Mouse (Mus musculus): ENCODE measurements at regions not wholly inside any gene's neighbourhood (a gene's known extent, or its start where the extent isn't known, plus 50 kb on each side); places are given as distances from the start of the nearest gene placed in this dataset.

DNA sequence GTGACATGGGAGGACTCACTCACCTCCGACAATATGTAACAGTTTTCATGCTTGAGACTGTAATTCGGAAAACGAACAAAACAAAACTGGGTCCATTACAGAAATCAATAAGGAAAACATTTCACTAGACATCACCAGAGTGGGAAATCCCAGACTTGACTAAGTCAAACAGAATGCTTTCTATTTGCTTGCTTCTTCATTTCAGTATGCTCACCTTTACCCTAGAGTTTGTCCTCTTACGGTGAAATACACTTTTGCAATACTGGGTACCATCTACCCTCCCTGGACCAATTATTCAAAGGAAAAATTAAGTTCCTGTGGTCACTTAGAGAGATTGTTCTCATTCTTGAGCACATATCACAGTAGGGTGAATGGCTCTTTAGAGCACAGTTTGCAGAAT is 613.4 kb upstream of the 4930412O13Rik start:
- DNase-seq (ENCODE audit: low spot score): no peak
- H3K36me3 ChIP-seq: no peaks in the 10 kb centered on the region
- H3K4me3 ChIP-seq: no peak overlapping the region
- no peaks in the 10 kb centered on the region for H3K9me3 ChIP-seq
- H3K4me1 ChIP-seq (replicated peaks): no peaks in the 10 kb centered on the region
- no peak overlapping the region for H3K27ac ChIP-seq
- 95% methylated on average over 4 of the region's 4 CpGs for WGBS
- no peaks in the 10 kb centered on the region for H3K27me3 ChIP-seq (ENCODE audit: insufficient read depth, poor library complexity, severe bottlenecking)

- no peaks in the 10 kb centered on the region for H3K9me3 ChIP-seq
- no peaks in the 10 kb centered on the region for H3K27me3 ChIP-seq (ENCODE audit: insufficient read depth, poor library complexity, severe bottlenecking)
- WGBS: 81% methylated on average over 2 of the region's 2 CpGs
- no peaks in the 10 kb centered on the region for H3K4me1 ChIP-seq (replicated peaks)
- DNase-seq (ENCODE audit: low spot score): no peak
- H3K36me3 ChIP-seq: no peaks in the 10 kb centered on the region
- no peak overlapping the region for H3K27ac ChIP-seq
- no peak overlapping the region for H3K4me3 ChIP-seq
These were observed 597.6 kb upstream of the 4930412O13Rik start for GRCm38 (mm10) chr2:9283441-9283840.

GRCm38 (mm10) chr2:9285800-9286199 is 595.3 kb upstream of the 4930412O13Rik start:
- Histone ChIP-seq H3K36me3 (no peaks in the 10 kb centered on the region), H3K4me3 (no peak overlapping the region), H3K4me1 (replicated peaks) (no peaks in the 10 kb centered on the region), H3K27me3 (ENCODE audit: insufficient read depth, poor library complexity, severe bottlenecking) (no peaks in the 10 kb centered on the region), H3K27ac (no peak overlapping the region), H3K9me3 (no peaks in the 10 kb centered on the region)
- 92% methylated on average over 8 of the region's 8 CpGs for WGBS
- no peak for DNase-seq (ENCODE audit: low spot score)

- Histone ChIP-seq H3K4me3 (no peak overlapping the region), H3K4me1 (replicated peaks) (no peaks in the 10 kb centered on the region), H3K27me3 (ENCODE audit: insufficient read depth, poor library complexity, severe bottlenecking) (no peaks in the 10 kb centered on the region), H3K9me3 (no peaks in the 10 kb centered on the region), H3K27ac (no peak overlapping the region), H3K36me3 (no peaks in the 10 kb centered on the region)
- DNase-seq (ENCODE audit: low spot score): no peak
- WGBS: 88% methylated on average over 1 of the region's 1 CpGs
These were observed 594.0 kb upstream of the 4930412O13Rik start for GRCm38 (mm10) chr2:9287077-9287476.

- H3K9me3 ChIP-seq: no peaks in the 10 kb centered on the region
- no peak for DNase-seq (ENCODE audit: low spot score)
- no peak overlapping the region for H3K4me3 ChIP-seq
- H3K27me3 ChIP-seq (ENCODE audit: insufficient read depth, poor library complexity, severe bottlenecking): no peaks in the 10 kb centered on the region
- no peak overlapping the region for H3K27ac ChIP-seq
- no peaks in the 10 kb centered on the region for H3K4me1 ChIP-seq (replicated peaks)
- WGBS: 91% methylated on average over 6 of the region's 6 CpGs
- no peaks in the 10 kb centered on the region for H3K36me3 ChIP-seq
These were observed 593.4 kb upstream of the 4930412O13Rik start for GRCm38 (mm10) chr2:9287623-9288022.

DNA sequence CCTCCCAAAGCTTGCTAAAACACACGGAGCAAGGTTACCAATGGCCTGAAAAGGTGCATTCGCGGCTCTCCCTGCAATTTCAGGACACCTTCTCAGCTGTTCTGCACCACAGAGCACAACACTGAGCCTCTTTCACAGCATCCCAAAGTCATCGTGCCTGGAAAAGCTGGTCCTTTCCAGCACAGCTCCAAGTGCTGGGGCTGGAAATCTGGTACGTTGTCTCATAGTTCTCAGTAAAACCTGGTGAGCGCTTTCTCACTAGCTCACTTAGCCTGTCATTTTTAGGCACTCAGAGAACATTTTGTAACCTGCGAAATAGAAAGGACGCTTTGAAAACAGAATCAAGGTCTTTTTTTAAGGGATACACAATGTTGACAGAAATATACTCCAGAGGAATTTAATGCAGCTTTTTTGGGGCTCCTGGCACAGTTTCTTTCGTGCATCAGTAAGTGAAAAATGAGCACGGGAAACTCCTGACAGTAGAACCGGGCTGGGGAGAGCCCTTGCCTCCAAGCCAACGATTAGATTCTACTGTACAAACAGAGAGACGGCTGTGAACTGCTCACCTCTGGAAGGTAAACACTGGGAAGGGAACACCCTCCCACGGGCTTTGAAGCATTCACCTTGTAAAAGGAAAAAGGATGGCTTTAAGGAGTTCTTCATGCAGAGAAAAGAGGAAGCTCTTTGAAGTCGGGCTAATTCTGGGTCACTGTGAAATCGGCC is 549.3 kb upstream of the 4930412O13Rik start:
- Histone ChIP-seq H3K27me3 (ENCODE audit: insufficient read depth, poor library complexity, severe bottlenecking) (no peaks in the 10 kb centered on the region), H3K4me3 (no peak overlapping the region)

GRCm38 (mm10) chr2:9348982-9349381 is 532.1 kb upstream of the 4930412O13Rik start:
- Histone ChIP-seq H3K4me1 (replicated peaks) (peaks cover 5% of the 10 kb centered on the region; the same call in 1 of the 2 replicates), H3K4me3 (no peak overlapping the region), H3K36me3 (no peaks in the 10 kb centered on the region), H3K27ac (no peak overlapping the region), H3K27me3 (ENCODE audit: insufficient read depth, poor library complexity, severe bottlenecking) (no peaks in the 10 kb centered on the region), H3K9me3 (no peaks in the 10 kb centered on the region)
- DNase-seq (ENCODE audit: low spot score): no peak
- WGBS: 76% methylated on average over 4 of the region's 4 CpGs

More for the DNA sequence above, 549.3 kb upstream of the 4930412O13Rik start:
- no peak overlapping the region for H3K27ac ChIP-seq
- H3K36me3 ChIP-seq: no peaks in the 10 kb centered on the region
- H3K9me3 ChIP-seq: no peaks in the 10 kb centered on the region
- 50% methylated on average over 16 of the region's 16 CpGs for WGBS
- peaks cover 7% of the 10 kb centered on the region; the same call in 1 of the 2 replicates for H3K4me1 ChIP-seq (replicated peaks)
- DNase-seq (ENCODE audit: low spot score): no peak

DNA sequence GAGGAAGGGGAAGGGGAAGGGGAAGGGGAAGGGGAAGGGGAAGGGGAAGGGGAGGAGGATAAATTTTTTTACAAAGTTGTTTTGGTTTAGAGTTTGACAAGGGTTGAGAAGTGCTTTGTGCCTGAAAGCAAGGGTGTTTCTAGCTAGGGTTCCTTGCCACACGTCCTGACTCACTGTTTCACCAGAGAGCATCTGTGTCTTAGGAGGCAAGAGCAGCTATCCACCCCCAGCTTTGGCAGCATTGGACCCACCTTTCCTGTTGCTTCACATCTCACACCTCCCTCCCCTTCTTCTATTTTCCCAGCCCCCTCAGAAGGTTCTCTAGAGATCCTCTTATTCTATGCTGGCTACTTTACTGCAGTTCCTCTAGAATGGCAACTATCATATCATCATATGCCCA is 531.1 kb upstream of the 4930412O13Rik start:
- WGBS: 55% methylated on average over 1 of the region's 1 CpGs
- Histone ChIP-seq H3K4me3 (no peak overlapping the region), H3K36me3 (no peaks in the 10 kb centered on the region), H3K9me3 (no peaks in the 10 kb centered on the region), H3K4me1 (replicated peaks) (peaks cover 5% of the 10 kb centered on the region; the same call in 1 of the 2 replicates), H3K27me3 (ENCODE audit: insufficient read depth, poor library complexity, severe bottlenecking) (no peaks in the 10 kb centered on the region), H3K27ac (no peak overlapping the region)
- no peak for DNase-seq (ENCODE audit: low spot score)

- no peak overlapping the region for H3K27ac ChIP-seq
- no peak for DNase-seq (ENCODE audit: low spot score)
- H3K27me3 ChIP-seq (ENCODE audit: insufficient read depth, poor library complexity, severe bottlenecking): no peaks in the 10 kb centered on the region
- peaks cover 5% of the 10 kb centered on the region; the same call in 1 of the 2 replicates for H3K4me1 ChIP-seq (replicated peaks)
- no peaks in the 10 kb centered on the region for H3K36me3 ChIP-seq
- no peak overlapping the region for H3K4me3 ChIP-seq
- no peaks in the 10 kb centered on the region for H3K9me3 ChIP-seq
- 53% methylated on average over 7 of the region's 7 CpGs for WGBS
These were observed 528.9 kb upstream of the 4930412O13Rik start for GRCm38 (mm10) chr2:9352190-9352589.

DNA sequence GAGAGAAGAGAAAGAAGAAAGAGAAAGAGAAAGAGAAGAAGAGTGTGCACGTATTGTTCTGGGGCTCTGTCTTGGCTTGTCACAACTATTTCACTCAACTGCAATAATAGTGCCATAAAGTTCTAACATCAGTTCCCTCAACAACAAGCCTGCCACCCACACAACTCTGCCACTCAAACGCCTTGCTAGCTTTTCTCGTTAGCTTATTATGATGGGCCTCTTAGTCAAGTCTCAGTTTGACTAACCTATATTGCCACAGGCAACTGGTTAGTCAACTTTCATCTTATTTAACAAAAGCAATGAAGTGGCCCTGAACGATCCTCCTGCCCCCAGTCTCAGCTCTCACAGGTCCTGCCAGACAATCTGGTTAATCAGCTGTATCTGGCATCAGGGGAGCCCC is 521.0 kb upstream of the 4930412O13Rik start:
- Histone ChIP-seq H3K4me1 (replicated peaks) (no peaks in the 10 kb centered on the region), H3K27ac (no peak overlapping the region), H3K27me3 (ENCODE audit: insufficient read depth, poor library complexity, severe bottlenecking) (no peaks in the 10 kb centered on the region), H3K4me3 (no peak overlapping the region), H3K36me3 (no peaks in the 10 kb centered on the region), H3K9me3 (no peaks in the 10 kb centered on the region)
- 71% methylated on average over 4 of the region's 4 CpGs for WGBS
- no peak for DNase-seq (ENCODE audit: low spot score)

GRCm38 (mm10) chr2:9367801-9368584 is 513.1 kb upstream of the 4930412O13Rik start:
- WGBS: 92% methylated on average over 8 of the region's 8 CpGs
- no peak overlapping the region for H3K27ac ChIP-seq
- no peak for DNase-seq (ENCODE audit: low spot score)
- no peaks in the 10 kb centered on the region for H3K9me3 ChIP-seq
- H3K4me3 ChIP-seq: no peak overlapping the region
- H3K36me3 ChIP-seq: no peaks in the 10 kb centered on the region
- no peaks in the 10 kb centered on the region for H3K4me1 ChIP-seq (replicated peaks)
- no peaks in the 10 kb centered on the region for H3K27me3 ChIP-seq (ENCODE audit: insufficient read depth, poor library complexity, severe bottlenecking)

DNA sequence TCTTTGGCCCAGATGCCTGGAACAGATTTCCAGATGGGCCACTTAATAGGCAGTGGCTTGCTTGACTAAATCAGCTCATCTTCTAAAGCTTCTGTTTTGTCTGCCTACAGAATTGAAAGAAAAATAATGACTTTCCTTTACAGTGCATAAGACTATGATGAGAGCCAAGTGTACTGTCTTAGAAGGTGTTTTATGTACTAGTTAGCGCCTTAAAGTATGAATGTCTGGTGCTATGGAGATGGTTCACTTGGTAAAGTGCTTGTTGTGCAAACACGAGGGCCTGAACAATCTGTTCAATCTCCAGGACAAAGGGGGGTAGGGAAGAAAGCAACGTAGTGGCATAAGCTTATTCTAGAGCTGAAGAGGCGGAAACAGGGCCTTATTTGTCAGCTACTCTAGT is 511.5 kb upstream of the 4930412O13Rik start:
- Histone ChIP-seq H3K36me3 (no peaks in the 10 kb centered on the region), H3K9me3 (no peaks in the 10 kb centered on the region), H3K27ac (no peak overlapping the region), H3K4me3 (no peak overlapping the region), H3K4me1 (replicated peaks) (no peaks in the 10 kb centered on the region), H3K27me3 (ENCODE audit: insufficient read depth, poor library complexity, severe bottlenecking) (no peaks in the 10 kb centered on the region)
- WGBS: 82% methylated on average over 4 of the region's 4 CpGs
- no peak for DNase-seq (ENCODE audit: low spot score)

- Histone ChIP-seq H3K9me3 (no peaks in the 10 kb centered on the region), H3K27ac (no peak overlapping the region), H3K4me3 (no peak overlapping the region), H3K36me3 (no peaks in the 10 kb centered on the region), H3K4me1 (replicated peaks) (no peaks in the 10 kb centered on the region), H3K27me3 (ENCODE audit: insufficient read depth, poor library complexity, severe bottlenecking) (no peaks in the 10 kb centered on the region)
- no peak for DNase-seq (ENCODE audit: low spot score)
- 77% methylated on average over 2 of the region's 2 CpGs for WGBS
These were observed 494.5 kb upstream of the 4930412O13Rik start for GRCm38 (mm10) chr2:9386566-9386965.

All from hindbrain, embryonic 10.5 days (tissue).